Mouse (Mus musculus): ENCODE data around the gene Kcns1. TPM values are rescaled to one million over a fixed set of nuclear protein-coding genes. Genes with fewer than 3 reads are reported as not detected.

Gene Kcns1
- polyA plus RNA-seq, 1 experiment from 2014 or later = not detected

DNA sequence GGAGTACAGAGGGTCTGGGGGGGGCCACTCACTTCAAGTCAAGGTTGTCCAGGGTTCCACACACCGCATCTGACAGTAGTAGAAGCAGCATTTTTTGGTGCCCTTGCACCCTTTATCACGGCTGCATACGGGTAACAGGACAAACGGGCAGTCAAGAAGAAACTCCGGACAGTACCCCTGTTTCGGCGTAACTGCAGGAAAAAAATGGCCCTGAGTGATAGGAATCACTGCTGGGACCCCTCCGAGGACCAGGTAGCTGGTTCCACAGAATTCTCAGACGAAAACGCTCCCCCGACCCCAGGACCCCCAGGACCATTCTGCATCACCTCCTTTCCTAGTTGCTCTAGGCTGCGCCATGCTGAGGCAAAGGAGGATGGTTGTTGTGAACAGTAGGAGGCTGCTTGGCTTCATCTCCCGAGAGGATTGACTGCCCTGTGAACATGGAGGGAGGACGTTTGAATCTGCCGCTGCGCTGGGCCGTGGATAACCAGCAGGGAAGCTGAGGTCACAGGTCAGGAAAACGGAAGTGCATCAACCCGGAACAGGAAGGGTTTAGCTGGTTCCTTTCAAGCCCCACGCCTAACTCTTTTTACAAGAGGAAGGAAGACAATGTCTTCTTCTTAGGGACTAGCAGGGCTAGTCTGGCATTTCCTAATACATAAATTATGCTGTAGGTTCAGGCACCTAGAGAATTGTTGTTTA is 28.9 kb upstream of the Kcns1 start, which contains the start of gene Wfdc15a:
TSS of gene Wfdc15a (minus strand) at position 505 of the 702 bp plus-strand sequence.
- DNase-seq = no peak
- H3K4me2 ChIP-seq (ENCODE audit: low read depth, low read length) = no peak within 1 kb of the TSS
- TF ChIP-seq EP300 (IDR thresholded peaks at IDR 0.05; ENCODE audit: low read depth) (no peak), CTCF (IDR thresholded peaks at IDR 0.05; ENCODE audit: low read depth) (no peak)

DNA sequence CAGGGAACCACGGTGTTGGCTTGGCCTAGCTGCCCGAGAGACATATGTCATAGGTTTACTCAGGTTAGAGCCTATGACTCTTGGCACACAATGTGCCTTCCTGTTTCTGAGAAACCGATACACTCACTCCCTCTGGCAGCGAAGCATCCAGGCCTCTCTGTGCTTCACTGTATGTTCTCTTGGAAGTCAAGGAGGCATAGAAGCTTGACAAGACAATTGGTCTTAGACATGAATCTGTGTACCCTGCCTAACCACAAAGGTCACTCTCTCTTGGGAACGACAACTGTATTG is 25.7 kb upstream of the Kcns1 start:
- no peak overlapping the region for H3K9ac ChIP-seq (replicated peaks)
- 78% methylated on average over 5 of the region's 5 CpGs for WGBS (ENCODE audit: insufficient replicate concordance)
- H3K9me3 ChIP-seq (ENCODE audit: low read length) = no peaks in the 10 kb centered on the region
- H3K4me3 ChIP-seq (ENCODE audit: low read depth, low read length) = no peak overlapping the region
- H3K27me3 ChIP-seq (ENCODE audit: insufficient read depth, low read length) = no peaks in the 10 kb centered on the region
- no peak for DNase-seq
- H3K27ac ChIP-seq (ENCODE audit: low read depth) = no peak overlapping the region
- no peaks in the 10 kb centered on the region for H3K4me1 ChIP-seq (ENCODE audit: insufficient read depth)
- ATAC-seq = no peak
- TF ChIP-seq EP300 (IDR thresholded peaks at IDR 0.05; ENCODE audit: low read depth) (no peak), CTCF (IDR thresholded peaks at IDR 0.05; ENCODE audit: low read depth) (no peak)
- H3K36me3 ChIP-seq (replicated peaks; ENCODE audit: insufficient read depth, low read length) = no peaks in the 10 kb centered on the region
- H3K4me2 ChIP-seq (ENCODE audit: low read depth, low read length) = no peak overlapping the region

More for the DNA sequence above, 28.9 kb upstream of the Kcns1 start, which contains the start of gene Wfdc15a:
- Histone ChIP-seq H3K4me3 (ENCODE audit: low read depth, low read length) (no peak within 1 kb of the TSS), H3K27ac (ENCODE audit: low read depth) (no peak within 1 kb of the TSS), H3K27me3 (ENCODE audit: insufficient read depth, low read length) (no peaks in the 10 kb centered on the region), H3K9me3 (ENCODE audit: low read length) (no peaks in the 10 kb centered on the region), H3K36me3 (replicated peaks; ENCODE audit: insufficient read depth, low read length) (no peaks in the 10 kb centered on the region), H3K9ac (replicated peaks) (no peak within 1 kb of the TSS), H3K4me1 (ENCODE audit: insufficient read depth) (no peaks in the 10 kb centered on the region)
- no peak for ATAC-seq
- WGBS (ENCODE audit: insufficient replicate concordance) = 71% methylated on average over 20 of the region's 20 CpGs

DNA sequence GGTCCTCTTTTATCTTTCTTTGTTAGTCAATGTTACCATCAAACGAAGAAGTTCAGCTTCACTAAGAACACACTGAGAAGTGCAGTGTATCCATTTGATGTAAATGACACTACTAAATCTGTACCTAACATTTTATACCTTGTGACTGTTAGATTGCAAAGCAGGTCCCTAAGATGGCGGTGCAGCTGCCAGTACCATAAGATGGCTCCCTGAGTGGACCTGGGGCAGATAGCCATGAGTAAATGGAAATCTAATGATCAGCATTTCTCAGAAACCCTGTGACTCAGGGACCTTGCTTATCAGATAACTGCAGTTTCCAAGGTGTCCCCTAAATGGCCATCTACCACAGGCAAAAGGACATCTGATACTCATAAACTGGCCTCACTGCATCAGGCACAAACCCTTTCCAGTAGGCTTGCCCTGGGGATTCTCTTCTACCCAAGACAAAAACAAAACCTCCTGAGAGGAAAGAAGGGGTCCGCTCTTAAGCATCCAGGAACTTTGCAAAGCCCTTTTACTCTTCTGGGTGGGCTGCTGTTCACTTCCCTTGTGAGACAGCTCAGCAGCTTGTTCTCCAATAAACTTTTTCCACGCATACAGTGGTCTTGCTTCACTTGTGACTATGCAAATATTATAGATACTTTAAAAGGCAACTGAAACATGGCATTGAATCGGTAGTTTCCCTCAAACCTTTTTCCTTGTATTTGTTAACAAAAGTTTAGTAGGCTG is 25.2 kb upstream of the Kcns1 start:
- H3K27ac ChIP-seq (ENCODE audit: low read depth) = no peak overlapping the region

DNA sequence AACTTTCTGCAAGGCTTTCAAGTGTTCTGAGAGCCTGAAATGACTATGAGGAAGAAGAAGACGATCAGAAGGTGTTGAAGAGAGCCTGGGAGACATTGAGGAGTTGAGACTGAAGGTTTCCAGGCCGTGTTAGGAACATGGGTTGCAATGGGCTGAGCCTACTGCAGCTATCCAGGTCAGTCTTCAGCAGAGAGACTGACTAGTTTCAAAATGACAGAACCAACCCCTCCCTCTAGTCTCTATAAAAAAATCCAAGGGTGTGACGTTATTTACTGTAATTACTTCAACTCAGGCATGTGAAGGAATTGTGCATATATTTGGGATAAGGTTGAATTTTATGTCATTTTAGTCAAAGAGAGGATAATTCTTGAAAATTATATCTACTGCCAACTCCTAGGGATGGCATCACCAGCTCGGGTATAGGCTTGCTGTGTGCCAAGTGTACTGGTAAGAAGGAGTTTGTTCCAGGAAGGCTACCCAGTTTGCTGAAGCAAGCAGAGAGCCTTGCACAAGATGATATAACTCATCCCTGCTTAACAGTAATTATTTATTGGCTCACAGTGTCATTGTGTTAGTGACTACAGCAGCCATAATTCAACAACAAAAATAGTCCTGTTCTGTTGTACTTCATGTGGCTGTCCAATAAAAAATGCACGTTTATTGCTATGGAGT is 24.2 kb upstream of the Kcns1 start:
- WGBS (ENCODE audit: insufficient replicate concordance) = 65% methylated on average over 5 of the region's 5 CpGs
- TF ChIP-seq EP300 (IDR thresholded peaks at IDR 0.05; ENCODE audit: low read depth) = no peak
- no peak for TF ChIP-seq CTCF (IDR thresholded peaks at IDR 0.05; ENCODE audit: low read depth)
- no peaks in the 10 kb centered on the region for H3K9me3 ChIP-seq (ENCODE audit: low read length)
- no peaks in the 10 kb centered on the region for H3K4me1 ChIP-seq (ENCODE audit: insufficient read depth)
- no peak for ATAC-seq
- H3K27me3 ChIP-seq (ENCODE audit: insufficient read depth, low read length) = no peaks in the 10 kb centered on the region
- H3K4me3 ChIP-seq (ENCODE audit: low read depth, low read length) = no peak overlapping the region
- DNase-seq = no peak
- H3K36me3 ChIP-seq (replicated peaks; ENCODE audit: insufficient read depth, low read length) = no peaks in the 10 kb centered on the region
- no peak overlapping the region for H3K27ac ChIP-seq (ENCODE audit: low read depth)
- H3K9ac ChIP-seq (replicated peaks) = no peak overlapping the region
- H3K4me2 ChIP-seq (ENCODE audit: low read depth, low read length) = no peak overlapping the region

More for the DNA sequence above, 25.2 kb upstream of the Kcns1 start:
- no peak overlapping the region for H3K4me2 ChIP-seq (ENCODE audit: low read depth, low read length)
- no peaks in the 10 kb centered on the region for H3K4me1 ChIP-seq (ENCODE audit: insufficient read depth)
- H3K9me3 ChIP-seq (ENCODE audit: low read length) = no peaks in the 10 kb centered on the region
- no peak overlapping the region for H3K4me3 ChIP-seq (ENCODE audit: low read depth, low read length)
- H3K9ac ChIP-seq (replicated peaks) = no peak overlapping the region
- ATAC-seq = no peak
- DNase-seq = no peak
- no peaks in the 10 kb centered on the region for H3K36me3 ChIP-seq (replicated peaks; ENCODE audit: insufficient read depth, low read length)
- no peaks in the 10 kb centered on the region for H3K27me3 ChIP-seq (ENCODE audit: insufficient read depth, low read length)
- TF ChIP-seq EP300 (IDR thresholded peaks at IDR 0.05; ENCODE audit: low read depth) = no peak
- 77% methylated on average over 5 of the region's 5 CpGs for WGBS (ENCODE audit: insufficient replicate concordance)

DNA sequence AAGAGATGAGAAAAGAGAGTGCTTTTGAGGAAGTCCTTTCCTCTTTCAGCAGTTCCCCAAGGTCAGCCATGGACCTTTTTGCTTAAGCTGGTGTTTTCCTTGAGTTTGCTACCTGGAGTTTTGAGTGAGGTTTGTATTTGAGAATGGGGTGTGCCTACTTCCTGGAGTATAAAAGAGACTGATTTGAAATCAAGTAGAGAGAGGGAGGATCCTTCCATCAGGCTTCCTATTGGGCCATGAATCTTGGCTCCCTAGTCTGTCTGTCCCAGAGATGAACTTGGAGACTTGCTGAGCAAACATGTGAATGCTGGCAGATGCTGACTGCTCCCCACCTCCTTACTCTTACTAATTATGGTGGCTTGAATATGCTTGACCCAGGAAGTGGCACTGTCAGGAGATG is 21.4 kb upstream of the Kcns1 start:
- DNase-seq (no peak), ATAC-seq (no peak)
- Histone ChIP-seq H3K4me1 (ENCODE audit: insufficient read depth) (no peaks in the 10 kb centered on the region), H3K36me3 (replicated peaks; ENCODE audit: insufficient read depth, low read length) (no peaks in the 10 kb centered on the region), H3K9me3 (ENCODE audit: low read length) (no peaks in the 10 kb centered on the region), H3K27ac (ENCODE audit: low read depth) (no peak overlapping the region), H3K4me2 (ENCODE audit: low read depth, low read length) (no peak overlapping the region), H3K4me3 (ENCODE audit: low read depth, low read length) (no peak overlapping the region), H3K27me3 (ENCODE audit: insufficient read depth, low read length) (no peaks in the 10 kb centered on the region), H3K9ac (replicated peaks) (no peak overlapping the region)
- no peak for TF ChIP-seq CTCF (IDR thresholded peaks at IDR 0.05; ENCODE audit: low read depth)

DNA sequence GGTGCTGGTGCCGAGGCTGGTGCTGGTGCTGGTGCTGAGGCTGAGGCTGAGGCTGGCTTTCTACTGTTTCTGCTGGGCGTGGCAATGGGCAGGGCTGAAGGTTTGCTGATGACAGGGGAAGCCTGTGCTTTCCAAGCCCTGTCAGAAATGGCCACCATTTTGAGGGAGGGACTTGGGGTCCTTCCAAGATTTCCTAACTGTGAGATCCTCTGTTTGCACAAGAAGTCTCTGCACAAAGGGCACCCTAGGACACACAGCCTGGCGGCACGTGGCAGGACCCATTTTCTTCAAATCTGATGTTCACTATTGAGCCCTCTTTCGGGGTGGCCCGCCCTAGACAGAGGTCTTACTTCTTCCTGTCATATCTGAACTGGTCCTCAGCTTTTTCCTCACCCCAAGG is 19.7 kb upstream of the Kcns1 start, which contains the start of gene Wfdc12:
TSS of gene Wfdc12 (minus strand) at position 33 of the 400 bp plus-strand sequence.
- no peaks in the 10 kb centered on the region for H3K36me3 ChIP-seq (replicated peaks; ENCODE audit: insufficient read depth, low read length)
- no peaks in the 10 kb centered on the region for H3K4me1 ChIP-seq (ENCODE audit: insufficient read depth)
- ATAC-seq (peak; percentile 56), DNase-seq (peak; percentile 24)
- no peak within 1 kb of the TSS for H3K4me2 ChIP-seq (ENCODE audit: low read depth, low read length)
- 69% methylated on average over 6 of the region's 6 CpGs for WGBS (ENCODE audit: insufficient replicate concordance)
- TF ChIP-seq EP300 (IDR thresholded peaks at IDR 0.05; ENCODE audit: low read depth) = no peak
- no peak for TF ChIP-seq CTCF (IDR thresholded peaks at IDR 0.05; ENCODE audit: low read depth)
- no peak within 1 kb of the TSS for H3K9ac ChIP-seq (replicated peaks)
- no peaks in the 10 kb centered on the region for H3K27me3 ChIP-seq (ENCODE audit: insufficient read depth, low read length)
- H3K9me3 ChIP-seq (ENCODE audit: low read length) = no peaks in the 10 kb centered on the region
- H3K4me3 ChIP-seq (ENCODE audit: low read depth, low read length) = no peak within 1 kb of the TSS
- no peak within 1 kb of the TSS for H3K27ac ChIP-seq (ENCODE audit: low read depth)

Data from liver, postnatal 0 days (tissue).